Mouse (Mus musculus): Measurements from ENCODE around the gene Gm9903.

GRCm38 (mm10) chr5:33623766-33624165, 6.0 kb upstream of the Gm9903 start:
- TF ChIP-seq POLR2A (IDR thresholded peaks at IDR 0.05; ENCODE audit: extremely low read depth, insufficient read depth, low read length) (no peak), CTCF (IDR thresholded peaks at IDR 0.05; ENCODE audit: low read depth, low read length) (no peak)
